Mouse (Mus musculus) kidney, postnatal 25 days (tissue): ENCODE measurements around the gene Scarb2.
"Not testable (repeated sequence)": the region's sequence is repeated elsewhere in the genome, so short reads cannot be mapped to it uniquely, and the experiment has no call there.

ENCODE experiments used
- DNase-seq, 2 experiments: peaks; one replicate each; pipeline ENCODE4 v3.0.0; 2021; ENCODE audit warnings: mixed read lengths in 2 of 2

Scarb2 gene

GRCm38 (mm10) chr5:92506733-92507132 lies at the start of gene Scarb2:
Gene Scarb2, minus strand, starts transcription at chr5:92506833.
- DNase-seq = no peak

DNA sequence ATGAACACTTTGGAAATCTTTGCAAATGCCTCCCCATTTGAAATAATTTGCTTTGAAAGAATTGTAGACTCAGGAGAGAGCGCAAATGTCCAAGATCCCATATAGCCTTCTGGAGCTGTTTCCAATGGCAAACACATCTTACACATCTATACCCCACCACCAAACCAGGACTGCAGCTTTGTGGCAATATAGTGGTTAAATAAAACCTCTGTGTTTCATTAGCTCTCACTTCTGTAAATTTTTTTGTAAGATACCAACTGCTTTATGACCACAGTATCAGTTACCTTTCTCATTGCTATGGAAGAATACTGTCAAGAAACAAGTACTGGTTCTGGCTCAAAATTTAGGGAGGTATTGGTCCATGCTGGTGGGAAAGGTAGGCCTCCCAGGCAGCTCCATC lies 49.3 kb upstream of the Scarb2 start:
- DNase-seq = no peak

- peak; percentile 9 to 50 for DNase-seq
Measured at GRCm38 (mm10) chr5:92554891-92555511, 48.4 kb upstream of the Scarb2 start, which contains the start of gene Fam47e. Gene Fam47e, plus strand, starts transcription at chr5:92555069.

DNA sequence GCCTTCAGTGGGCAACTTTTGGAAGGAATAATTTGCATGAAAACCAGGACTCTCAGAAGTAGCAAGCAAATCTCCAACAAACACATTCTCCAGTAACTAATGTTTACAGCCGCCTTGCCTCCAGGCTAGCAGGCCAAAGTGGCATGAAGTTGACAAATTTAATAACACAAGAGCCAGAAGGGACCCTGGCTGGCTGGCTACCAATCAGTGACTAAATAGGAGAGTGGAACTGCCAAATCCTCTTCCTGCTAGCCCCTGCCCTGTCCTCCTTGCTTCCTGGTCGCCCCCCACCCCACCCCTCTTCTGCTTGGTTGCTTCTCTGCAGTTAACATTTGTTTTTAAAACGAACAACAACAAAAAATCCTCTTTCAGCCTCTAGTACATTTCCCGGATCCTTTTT lies 47.8 kb upstream of the Scarb2 start:
- DNase-seq = peak in 1 of 2 experiments; percentile 6

- DNase-seq = no peak
Measured at GRCm38 (mm10) chr5:92553939-92554338, 47.3 kb upstream of the Scarb2 start.

- no peak for DNase-seq
Measured at GRCm38 (mm10) chr5:92552611-92553010, 46.0 kb upstream of the Scarb2 start.

GRCm38 (mm10) chr5:92539698-92540097 lies 33.1 kb upstream of the Scarb2 start:
- no peak for DNase-seq

GRCm38 (mm10) chr5:92524821-92525258 lies 18.2 kb upstream of the Scarb2 start:
- DNase-seq = peak; percentile 51 to 52

GRCm38 (mm10) chr5:92521131-92521530 lies 14.5 kb upstream of the Scarb2 start:
- DNase-seq = not testable (repeated sequence)

GRCm38 (mm10) chr5:92512066-92512465 lies 5.4 kb upstream of the Scarb2 start:
- DNase-seq = no peak

- DNase-seq = no peak
Measured at GRCm38 (mm10) chr5:92511256-92511655, 4.6 kb upstream of the Scarb2 start.

DNA sequence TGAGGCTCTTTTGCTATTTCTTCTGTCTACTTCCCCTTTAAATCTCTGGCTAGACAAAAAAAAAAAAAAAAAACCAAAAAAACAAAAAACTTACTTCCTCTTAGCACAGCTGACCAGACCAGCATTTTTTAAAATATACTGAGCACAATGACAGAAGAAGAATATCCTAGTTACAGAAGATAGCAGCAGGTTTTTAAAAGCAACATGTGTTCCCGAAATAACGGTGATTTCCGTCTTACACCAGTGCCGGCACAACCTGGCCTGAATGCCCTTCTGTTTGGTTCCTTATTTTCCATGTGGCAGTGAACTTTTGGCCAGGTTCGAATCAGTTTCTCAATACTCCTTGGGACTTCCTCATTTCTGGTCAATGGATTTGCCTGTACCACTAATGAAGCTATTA lies 2.2 kb upstream of the Scarb2 start:
- no peak for DNase-seq

- peak in 1 of 2 experiments; percentile 44 for DNase-seq
Measured at GRCm38 (mm10) chr5:92506301-92506729, 318 bp downstream of the Scarb2 start.

DNA sequence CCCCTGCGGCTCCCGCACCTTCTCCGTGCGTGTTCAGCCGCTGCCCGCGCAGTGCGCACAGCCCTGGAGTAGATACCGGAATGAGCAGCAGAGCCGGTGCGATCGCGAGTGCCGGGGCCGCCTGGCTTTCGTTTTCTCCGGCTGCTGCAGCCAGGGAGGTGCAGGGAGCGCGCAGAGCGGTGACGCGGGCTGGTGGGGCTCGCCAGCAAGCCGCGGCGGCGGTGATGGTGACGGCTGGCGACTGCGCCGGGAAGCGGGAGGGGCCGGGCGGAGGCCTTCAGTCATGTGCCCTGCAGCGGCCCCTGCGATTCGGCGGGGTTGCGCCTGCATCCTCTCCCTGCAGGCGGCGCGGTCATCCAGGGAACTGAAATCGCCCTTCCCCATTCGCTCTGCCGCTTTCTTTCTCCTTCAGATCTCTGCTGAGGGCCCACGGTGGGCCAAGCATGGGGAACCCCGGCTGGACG lies 1.2 kb downstream of the Scarb2 start:
- DNase-seq = peak; percentile 95 to 98

- peak; percentile 49 to 55 for DNase-seq
Measured at GRCm38 (mm10) chr5:92504676-92505400, 1.8 kb downstream of the Scarb2 start.

DNA sequence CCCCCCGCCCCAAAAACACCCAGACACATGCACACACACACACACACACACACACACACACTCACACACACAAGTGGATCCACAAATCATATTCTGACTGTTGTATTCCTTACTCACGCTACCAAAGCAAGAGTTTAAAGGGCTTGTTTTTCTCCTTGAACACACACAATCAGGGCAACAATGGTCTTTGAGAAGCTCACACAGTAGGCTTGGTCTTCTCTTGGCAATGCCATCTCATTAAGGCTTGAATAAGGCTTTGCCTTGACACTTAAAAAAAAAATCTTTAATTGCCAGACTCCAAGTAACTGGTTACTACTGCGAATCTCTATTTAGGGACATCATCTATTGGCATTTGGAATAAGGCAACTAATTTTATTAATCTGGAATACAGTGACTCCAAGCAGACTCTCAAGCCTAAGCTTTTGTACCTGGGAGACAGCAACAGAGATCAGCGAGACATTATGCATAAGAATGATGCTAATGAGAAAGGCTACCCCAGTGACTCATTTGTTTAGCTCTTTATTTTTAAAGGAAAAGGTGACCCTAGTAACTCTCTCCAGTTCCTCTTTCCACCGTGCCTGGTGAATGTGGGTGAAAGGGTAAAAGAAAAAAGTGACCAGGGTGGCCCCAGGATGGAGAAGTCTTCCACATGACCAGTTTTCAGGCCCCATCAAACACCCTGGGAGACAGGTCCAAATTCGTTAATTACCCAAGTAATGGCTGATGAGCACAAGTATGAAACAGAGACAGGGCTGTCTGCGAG lies 2.6 kb downstream of the Scarb2 start:
- DNase-seq = no peak

- no peak for DNase-seq
Measured at GRCm38 (mm10) chr5:92503356-92503847, 3.2 kb downstream of the Scarb2 start.

DNA sequence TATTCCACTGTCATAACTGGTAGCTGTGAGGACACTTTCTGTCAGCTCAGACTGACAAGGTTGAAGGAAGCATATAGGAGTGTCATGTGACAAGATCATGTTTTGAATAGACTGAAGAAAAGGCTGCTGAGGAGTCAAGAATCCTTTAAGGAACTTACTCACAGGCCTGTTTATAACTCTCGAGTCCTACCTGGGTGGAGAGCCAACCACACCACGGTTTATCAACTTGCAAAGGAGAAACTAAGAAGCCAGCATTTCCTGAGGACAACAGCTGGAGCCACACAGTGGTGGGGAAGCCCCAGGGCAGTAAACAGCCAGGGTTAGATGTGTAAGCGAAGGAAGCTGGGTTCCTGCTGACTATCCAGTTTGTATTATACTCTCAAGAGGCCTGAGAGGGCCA lies 7.3 kb downstream of the Scarb2 start:
- no peak for DNase-seq

- peak; percentile 41 to 71 for DNase-seq
Measured at GRCm38 (mm10) chr5:92498661-92499060, 8.0 kb downstream of the Scarb2 start.

- no peak for DNase-seq
Measured at GRCm38 (mm10) chr5:92498225-92498624, 8.4 kb downstream of the Scarb2 start.

DNA sequence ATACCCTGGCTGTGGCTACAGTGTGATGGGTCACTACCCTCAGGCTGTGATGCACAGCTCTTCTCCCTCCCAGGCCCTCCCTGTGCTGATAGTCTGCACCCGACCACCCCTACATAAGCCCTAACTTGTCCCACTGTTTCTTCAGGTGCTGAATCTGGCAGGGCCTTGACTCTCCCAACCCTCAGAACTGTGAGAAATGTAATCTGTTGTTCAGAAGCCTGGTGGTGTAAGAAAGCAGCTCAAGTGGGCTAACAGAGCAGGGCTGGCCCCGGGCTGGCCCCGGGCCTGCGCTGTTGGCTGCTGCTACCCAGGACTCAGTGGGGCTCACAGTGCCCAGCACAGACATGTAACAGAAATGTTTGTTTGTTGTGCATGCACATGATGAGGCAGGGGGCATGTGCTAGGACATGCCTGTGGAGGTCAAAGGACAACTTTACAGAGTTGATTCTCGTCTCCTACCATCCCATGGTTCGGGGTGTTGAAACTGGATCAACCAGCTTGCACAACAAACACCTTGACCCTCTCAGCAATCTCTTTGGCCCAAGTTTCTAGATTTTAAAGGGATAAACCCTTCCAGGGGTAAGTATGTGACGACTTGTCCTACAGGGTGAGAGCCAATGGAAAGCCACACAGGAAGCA lies 10.7 kb downstream of the Scarb2 start:
- no peak for DNase-seq

GRCm38 (mm10) chr5:92495291-92495690 lies 11.3 kb downstream of the Scarb2 start:
- no peak for DNase-seq

- peak in 1 of 2 experiments; percentile 64 for DNase-seq
Measured at GRCm38 (mm10) chr5:92493423-92493822, 13.2 kb downstream of the Scarb2 start.
